Mouse (Mus musculus) Patski (cell line): ENCODE results near the gene Cryl1. TPM values are rescaled to one million over a fixed set of nuclear protein-coding genes. Genes with fewer than 3 reads are reported as not detected.
A peak's percentile ranks its signal among the peaks of the same experiment; 100 is the strongest.

ENCODE experiments used
- ATAC-seq: fragments of 100-300 bp; one replicate; pipeline ENCODE4 v1.8.0; 2021
- CTCF ChIA-PET: fragments of 350-600 bp; sonication (Branson Sonifier 250); formaldehyde crosslinking; loops from one replicate; lab custom pipeline; 2022; ENCODE audit warnings: inconsistent platforms; lab: Charles Lee
- POLR2A ChIA-PET: fragments of 350-600 bp; sonication (Branson Sonifier 250); formaldehyde crosslinking; loops from one replicate; lab custom pipeline; 2022; ENCODE audit warnings: antibody characterized with exemption, inconsistent platforms; lab: Charles Lee
- DNase-seq: peaks from one replicate; pipeline ENCODE4 v3.0.0-alpha.2; 2011; ENCODE audit warnings: low read depth, low spot score
- H3K27me3 ChIP-seq: fragments of 371-371 bp; one replicate; pipeline ENCODE4 v1.5.1; 2021
- CTCF ChIP-seq: fragments of 100-300 bp; IDR thresholded peaks from one replicate; pipeline ENCODE4 v1.5.1; 2021
- in situ Hi-C: fragments of 300-500 bp; cut with MboI; formaldehyde crosslinking; loops from 3 replicates; pipeline ENCODE4 v1.11.1; 2018; ENCODE audit warnings: low pct_unique_long_range_greater_than_20kb, mixed read lengths
- polyA plus RNA-seq: library from polyadenylated mRNA; unstranded; gene quantifications from one replicate; pipeline ENCODE4 v1.2.3, GENCODE M21; 2021

Gene Cryl1
- polyA plus RNA-seq: 5.9 TPM

DNA sequence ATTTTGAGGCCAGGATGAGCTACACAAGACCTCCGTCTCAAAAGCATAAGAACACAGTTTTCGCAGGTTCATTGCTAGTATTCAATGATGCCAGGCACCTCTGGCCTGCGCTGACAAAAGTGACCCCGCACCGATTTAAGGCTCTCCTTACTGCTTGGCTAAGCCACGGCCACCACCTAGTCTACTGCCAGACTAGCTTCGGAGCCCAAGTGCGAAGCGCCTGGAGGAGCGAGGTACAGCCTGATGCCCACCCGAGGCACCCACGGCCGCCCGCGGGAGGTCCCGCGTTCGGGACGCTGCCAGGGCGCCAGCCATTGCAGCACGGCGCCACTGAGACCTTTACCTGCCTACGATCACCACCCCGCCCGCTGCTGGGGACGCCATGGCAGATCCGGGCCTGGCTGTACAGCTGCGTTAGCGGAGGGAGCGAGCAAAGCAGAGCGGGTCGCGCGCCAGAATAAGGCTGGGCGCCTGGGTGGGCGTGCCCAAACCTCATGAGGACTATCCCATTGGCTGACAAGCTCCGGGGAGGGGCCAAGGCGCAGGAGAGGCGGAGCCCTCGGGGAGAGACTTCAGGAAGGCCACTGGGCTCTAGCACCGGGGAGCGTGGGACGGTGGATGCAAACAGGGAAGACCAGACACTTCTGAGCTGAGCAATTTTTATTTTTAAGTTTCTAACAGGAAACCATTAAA lies at the start of gene Cryl1:
Gene Cryl1 (minus strand): TSS at position 465 of the 693 bp plus-strand sequence.
- ChIA-PET POLR2A (interaction anchor here (0.6 to 1.6 kb wide), 4 partner anchors 11 to 32 kb away, joined by 3 to 9 read pairs (median 4); no protein-coding TSS in a partner anchor), CTCF (interaction anchor here (1.7 kb wide), 1 partner anchor 13 kb away, joined by 3 read pairs; no protein-coding TSS in a partner anchor)
- H3K27me3 ChIP-seq: peaks cover 5% of the 10 kb centered on the region
- TF ChIP-seq CTCF: no peak
- in situ Hi-C loops: loop anchor here (25.0 kb wide), 1 partner anchor 1714 kb away; no protein-coding TSS in a partner anchor
- peak; percentile 96 for ATAC-seq
- DNase-seq: peak; percentile 47

DNA sequence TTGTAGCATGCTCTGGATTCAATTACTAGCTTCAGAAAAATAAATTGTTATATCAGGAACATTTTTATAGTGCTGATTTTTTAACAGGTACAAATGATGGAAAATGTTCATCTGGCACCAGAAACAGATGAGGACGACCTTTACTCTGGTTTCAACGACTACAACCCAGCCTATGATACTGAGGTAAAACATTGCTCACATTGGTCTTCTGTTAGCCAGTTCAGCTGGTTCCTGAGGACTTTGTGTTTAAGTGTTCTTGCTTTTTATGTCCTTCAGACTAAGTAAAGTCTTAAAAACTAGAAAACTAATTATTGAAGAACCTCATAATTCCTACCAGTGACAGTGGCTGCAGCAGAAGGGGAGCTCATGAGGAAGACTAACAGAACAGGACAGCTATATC lies 32.1 kb upstream of the Cryl1 start:
- in situ Hi-C loops: no loop called here
- ATAC-seq (no peak), DNase-seq (no peak)
- no peaks in the 10 kb centered on the region for H3K27me3 ChIP-seq
- ChIA-PET POLR2A (no interaction called here), CTCF (interaction anchor here (0.7 to 1.1 kb wide), 2 partner anchors 9 to 68 kb away, joined by 3 read pairs; no protein-coding TSS in a partner anchor)
- TF ChIP-seq CTCF: no peak

DNA sequence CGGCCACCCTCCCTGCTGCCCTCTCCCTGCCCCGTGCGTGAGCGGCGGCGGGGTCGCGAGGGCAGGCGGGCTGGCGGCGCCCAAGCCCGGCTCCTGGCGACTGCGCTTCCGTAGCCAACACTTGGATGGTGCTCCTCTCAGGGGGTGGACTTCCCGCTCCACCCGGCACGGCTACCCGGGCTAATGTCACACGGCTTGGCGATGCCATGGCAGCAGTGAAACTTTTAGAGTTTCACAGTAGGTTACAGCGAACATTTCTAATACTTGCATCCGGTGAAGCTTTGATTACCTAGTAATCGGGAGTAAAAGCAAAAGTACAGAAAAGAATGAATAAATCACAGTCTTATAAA lies 25.9 kb upstream of the Cryl1 start:
- no peak for DNase-seq
- in situ Hi-C loops: loop anchor here (25.0 kb wide), 1 partner anchor 462 kb away; no protein-coding TSS in a partner anchor
- TF ChIP-seq CTCF: no peak
- ChIA-PET POLR2A (no interaction called here), CTCF (no interaction called here)
- peak; percentile 91 for ATAC-seq
- peaks cover 9% of the 10 kb centered on the region for H3K27me3 ChIP-seq

DNA sequence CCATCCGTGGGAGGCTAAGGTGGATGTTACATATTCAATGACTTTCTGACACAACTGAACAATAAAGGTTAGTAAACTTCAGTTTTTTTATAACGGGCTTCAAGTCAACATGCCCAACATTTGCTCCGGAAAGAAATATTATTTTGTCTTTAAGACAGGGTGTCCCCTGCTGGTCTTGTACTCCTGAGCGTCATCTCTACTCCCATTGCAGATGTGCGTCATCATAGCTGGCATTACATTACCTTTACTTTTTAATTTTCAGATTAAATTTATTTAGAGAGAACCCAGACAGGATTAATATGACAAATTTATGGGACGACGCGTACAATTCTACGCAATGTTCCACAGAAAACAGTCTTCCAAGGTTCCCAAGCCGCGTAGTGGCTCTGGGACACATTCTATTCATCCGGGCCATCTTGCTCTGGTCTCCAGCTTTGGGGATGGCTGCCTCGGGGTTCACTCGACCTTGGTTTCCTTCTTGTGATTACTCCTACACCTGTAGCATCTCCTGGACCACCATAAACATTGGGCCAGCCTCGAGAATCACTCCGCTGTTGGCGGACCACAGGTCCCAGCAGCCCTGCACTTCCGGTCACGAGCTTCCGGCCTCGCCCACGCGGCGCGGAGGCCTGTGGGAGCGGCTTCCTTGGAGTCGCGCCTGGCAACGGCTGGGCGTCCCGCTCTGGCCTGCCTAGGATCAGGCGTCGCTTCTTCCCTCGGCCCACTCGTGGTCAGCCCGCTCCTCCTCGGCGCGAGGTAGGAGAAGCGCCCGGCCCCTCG lies 25.3 kb upstream of the Cryl1 start, which contains the start of gene Ift88:
Gene Ift88 (plus strand): TSS at position 631 of the 780 bp plus-strand sequence.
- no peak for TF ChIP-seq CTCF
- peak; percentile 41 for DNase-seq
- ChIA-PET CTCF (no interaction called here), POLR2A (no interaction called here)
- in situ Hi-C loops: loop anchor here (25.0 kb wide), 1 partner anchor 461 kb away; no protein-coding TSS in a partner anchor
- H3K27me3 ChIP-seq: peaks cover 13% of the 10 kb centered on the region
- peak; percentile 100 for ATAC-seq

DNA sequence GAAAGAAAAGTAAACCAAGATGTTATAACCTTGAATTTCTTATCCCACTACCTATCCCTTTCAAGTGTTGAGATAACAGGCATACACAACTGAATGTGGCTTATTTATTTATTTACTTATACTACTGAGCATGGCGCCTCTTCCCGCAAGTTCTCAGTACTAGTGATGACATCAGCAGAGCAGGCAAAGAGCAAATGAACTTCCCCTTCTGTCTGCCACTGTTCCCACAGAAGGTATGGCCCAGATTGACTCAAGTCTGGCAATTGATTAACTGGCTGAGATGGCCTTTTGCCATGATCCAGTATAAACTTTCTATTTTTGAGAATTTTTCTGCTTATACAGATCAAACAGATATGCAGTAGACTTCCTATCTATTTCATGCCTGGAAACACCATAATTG lies 18.9 kb upstream of the Cryl1 start:
- H3K27me3 ChIP-seq: peaks cover 26% of the 10 kb centered on the region
- ChIA-PET POLR2A (no interaction called here), CTCF (no interaction called here)
- in situ Hi-C loops: loop anchor here (25.0 kb wide), 1 partner anchor 455 kb away; no protein-coding TSS in a partner anchor
- DNase-seq (no peak), ATAC-seq (no peak)
- TF ChIP-seq CTCF: no peak

DNA sequence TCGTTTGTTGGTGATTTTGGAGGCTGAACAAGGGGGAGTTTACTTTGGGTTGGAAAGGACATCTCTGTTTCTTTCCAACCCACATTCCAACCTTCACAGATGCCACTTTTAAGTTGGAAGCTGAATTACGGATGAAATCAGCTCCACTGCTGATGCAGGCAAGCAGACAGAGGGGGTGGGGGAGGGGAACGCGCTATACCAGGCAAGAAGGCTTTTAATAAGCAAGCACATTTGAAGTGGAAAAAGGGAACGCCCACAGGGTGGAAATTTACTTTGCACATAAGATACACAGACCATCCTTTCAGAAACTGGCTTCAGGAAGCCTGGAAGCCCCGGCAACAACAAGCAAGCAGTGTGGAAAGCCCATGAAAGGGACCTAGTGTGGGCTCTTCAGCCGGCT lies 13.8 kb upstream of the Cryl1 start:
- H3K27me3 ChIP-seq: peaks cover 9% of the 10 kb centered on the region
- DNase-seq (no peak), ATAC-seq (no peak)
- no peak for TF ChIP-seq CTCF
- ChIA-PET CTCF (interaction anchor here (0.7 kb wide), 1 partner anchor 50 kb away, joined by 3 read pairs; no protein-coding TSS in a partner anchor), POLR2A (no interaction called here)
- in situ Hi-C loops: loop anchor here (25.0 kb wide), 1 partner anchor 450 kb away; no protein-coding TSS in a partner anchor

DNA sequence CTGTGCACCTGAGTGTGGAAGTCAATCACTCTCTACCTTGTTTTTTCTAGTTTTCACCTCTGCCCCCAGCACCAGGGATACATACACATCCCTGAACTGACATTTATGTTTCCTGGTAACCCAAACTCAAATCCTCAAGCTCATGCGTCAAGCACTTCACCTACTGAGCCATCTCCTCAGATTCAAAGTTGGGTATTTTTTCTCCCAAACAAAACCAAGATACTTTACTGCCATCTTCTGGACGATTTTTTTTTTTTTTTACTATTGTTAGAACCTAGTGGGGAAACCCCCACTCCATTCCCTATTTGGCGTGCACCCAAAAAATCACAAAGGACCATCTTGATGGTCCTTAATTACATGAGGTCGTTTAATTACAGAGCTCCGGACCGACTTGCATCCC lies 10.8 kb upstream of the Cryl1 start:
- ATAC-seq: no peak
- DNase-seq: no peak
- ChIA-PET CTCF (interaction anchor here (0.7 to 2.4 kb wide), 5 partner anchors 9 to 443 kb away, joined by 3 to 8 read pairs (median 5); no protein-coding TSS in a partner anchor), POLR2A (interaction anchor here (0.6 kb wide), 1 partner anchor 10 kb away, joined by 9 read pairs; no protein-coding TSS in a partner anchor)
- peaks cover 7% of the 10 kb centered on the region for H3K27me3 ChIP-seq
- TF ChIP-seq CTCF: peak; percentile 25
- in situ Hi-C loops: loop anchor here (5.0 to 25.0 kb wide), 2 partner anchors 37 to 447 kb away; no protein-coding TSS in a partner anchor

DNA sequence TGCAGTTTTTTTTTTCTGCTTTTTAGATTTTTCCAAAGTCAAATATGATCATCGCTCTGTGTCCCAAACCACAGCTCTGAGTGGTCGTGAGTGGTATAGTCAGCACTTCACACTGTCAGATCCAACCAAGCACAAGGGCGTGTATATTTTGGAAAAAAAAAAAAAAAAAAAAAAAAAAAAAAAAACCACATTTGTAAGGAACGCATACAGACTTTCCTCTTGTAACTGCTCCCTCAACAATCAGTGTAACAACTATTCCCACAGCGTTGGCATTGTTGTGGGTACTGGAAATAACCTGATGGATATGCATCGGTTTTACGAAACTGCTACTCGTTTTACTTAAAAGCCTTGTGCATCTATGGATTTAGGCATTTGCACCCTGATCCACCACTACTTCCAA lies 9.8 kb upstream of the Cryl1 start:
- no peak for TF ChIP-seq CTCF
- ATAC-seq: no peak
- in situ Hi-C loops: loop anchor here (5.0 to 25.0 kb wide), 2 partner anchors 36 to 446 kb away; no protein-coding TSS in a partner anchor
- ChIA-PET CTCF (interaction anchor here (1.7 kb wide), 1 partner anchor 8 kb away, joined by 5 read pairs; no protein-coding TSS in a partner anchor), POLR2A (no interaction called here)
- H3K27me3 ChIP-seq: no peaks in the 10 kb centered on the region
- DNase-seq: no peak

DNA sequence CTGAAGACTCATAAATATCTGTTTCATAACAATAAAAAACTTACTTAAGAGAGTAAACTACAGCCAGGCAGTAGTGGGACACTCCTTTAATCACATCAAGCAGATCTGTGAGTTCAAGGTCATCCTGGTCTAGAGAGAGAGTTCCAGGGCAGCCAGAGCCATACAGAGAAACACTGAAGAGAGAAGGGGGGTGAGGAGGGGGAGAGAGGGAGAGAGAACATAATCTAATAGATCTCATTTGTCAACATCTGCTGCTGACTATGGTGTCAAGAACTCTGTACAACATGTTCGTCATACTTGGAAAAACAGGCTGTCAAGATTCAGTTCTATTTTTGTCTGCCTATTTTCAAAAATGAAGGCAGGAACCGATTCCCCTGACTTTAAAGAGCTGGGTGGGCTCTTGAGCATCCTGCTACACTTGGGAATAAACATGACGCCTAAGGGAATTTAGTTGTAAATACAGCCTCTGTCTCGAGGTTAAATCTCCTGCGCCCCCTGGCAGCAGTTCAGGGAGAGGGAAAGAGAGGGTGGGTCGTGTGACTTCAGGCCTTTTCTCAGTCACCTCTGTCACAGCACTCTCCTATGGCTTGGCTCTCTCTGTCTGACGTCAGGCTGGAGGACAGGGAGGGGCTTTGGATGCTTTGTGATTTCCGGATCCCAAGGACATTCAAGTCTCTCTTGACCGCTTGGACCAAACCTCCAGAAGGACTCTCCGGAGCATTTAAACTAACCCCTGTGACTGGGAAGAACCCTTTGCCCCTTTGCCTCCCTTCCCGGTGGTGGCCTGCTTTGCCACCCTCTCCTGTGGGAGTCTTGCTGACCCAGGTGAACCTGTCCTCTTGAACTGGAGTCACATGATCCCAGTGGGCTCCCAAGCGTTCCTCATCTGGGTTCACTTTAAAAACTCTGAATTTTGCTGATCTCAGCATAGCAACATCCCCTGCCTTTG lies 9.0 kb upstream of the Cryl1 start:
- peak; percentile 40 for TF ChIP-seq CTCF
- H3K27me3 ChIP-seq: no peaks in the 10 kb centered on the region
- ATAC-seq (no peak), DNase-seq (no peak)
- CTCF ChIA-PET: no interaction called here
- in situ Hi-C loops: loop anchor here (5.0 to 25.0 kb wide), 2 partner anchors 35 to 445 kb away; no protein-coding TSS in a partner anchor
- POLR2A ChIA-PET: no interaction called here
